Mouse (Mus musculus) Patski (cell line): ENCODE measurements at regions not wholly inside any gene's neighbourhood (a gene's known extent, or its start where the extent isn't known, plus 50 kb on each side); places are given as distances from the start of the nearest gene placed in this dataset.

Experiments used
- ATAC-seq: fragments of 100-300 bp; one replicate; pipeline ENCODE4 v1.8.0; 2021
- CTCF ChIA-PET: fragments of 350-600 bp; sonication (Branson Sonifier 250); formaldehyde crosslinking; loops from one replicate; lab custom pipeline; 2022; ENCODE audit warnings: inconsistent platforms; lab: Charles Lee
- POLR2A ChIA-PET: fragments of 350-600 bp; sonication (Branson Sonifier 250); formaldehyde crosslinking; loops from one replicate; lab custom pipeline; 2022; ENCODE audit warnings: antibody characterized with exemption, inconsistent platforms; lab: Charles Lee
- DNase-seq: peaks from one replicate; pipeline ENCODE4 v3.0.0-alpha.2; 2011; ENCODE audit warnings: low read depth, low spot score
- H3K27me3 ChIP-seq: fragments of 371-371 bp; one replicate; pipeline ENCODE4 v1.5.1; 2021
- CTCF ChIP-seq: fragments of 100-300 bp; IDR thresholded peaks from one replicate; pipeline ENCODE4 v1.5.1; 2021
- in situ Hi-C: fragments of 300-500 bp; cut with MboI; formaldehyde crosslinking; loops from 3 replicates; pipeline ENCODE4 v1.11.1; 2018; ENCODE audit warnings: low pct_unique_long_range_greater_than_20kb, mixed read lengths

GRCm38 (mm10) chr14:102906286-102906685 lies 76.2 kb downstream of the Kctd12 start:
- DNase-seq (no peak), ATAC-seq (no peak)
- peaks cover 8% of the 10 kb centered on the region for H3K27me3 ChIP-seq
- no peak for TF ChIP-seq CTCF
- POLR2A ChIA-PET, result no interaction called here
- CTCF ChIA-PET, result no interaction called here
- in situ Hi-C loops, result no loop called here

GRCm38 (mm10) chr14:102902906-102903305 lies 79.5 kb downstream of the Kctd12 start:
- ChIA-PET POLR2A (no interaction called here), CTCF (interaction anchor here (1.0 kb wide), 1 partner anchor 22 kb away, joined by 3 read pairs; no protein-coding TSS in a partner anchor)
- ATAC-seq (no peak), DNase-seq (no peak)
- H3K27me3 ChIP-seq, result peaks cover 3% of the 10 kb centered on the region
- no peak for TF ChIP-seq CTCF
- in situ Hi-C loops, result no loop called here

- in situ Hi-C loops, result no loop called here
- ChIA-PET CTCF (interaction anchor here (1.0 kb wide), 1 partner anchor 21 kb away, joined by 3 read pairs; no protein-coding TSS in a partner anchor), POLR2A (no interaction called here)
- DNase-seq, result no peak
- no peak for ATAC-seq
- H3K27me3 ChIP-seq, result peaks cover 3% of the 10 kb centered on the region
- no peak for TF ChIP-seq CTCF
Observed at GRCm38 (mm10) chr14:102902236-102902635, 80.2 kb downstream of the Kctd12 start.

GRCm38 (mm10) chr14:102898445-102898844 lies 84.0 kb downstream of the Kctd12 start:
- ATAC-seq, result no peak
- in situ Hi-C loops, result no loop called here
- H3K27me3 ChIP-seq, result no peaks in the 10 kb centered on the region
- CTCF ChIA-PET, result no interaction called here
- TF ChIP-seq CTCF, result no peak
- DNase-seq, result no peak
- POLR2A ChIA-PET, result no interaction called here

GRCm38 (mm10) chr14:102897039-102897438 lies 85.4 kb downstream of the Kctd12 start:
- no peak for ATAC-seq

GRCm38 (mm10) chr14:102896527-102896926 lies 85.9 kb downstream of the Kctd12 start:
- ATAC-seq (no peak), DNase-seq (no peak)
- H3K27me3 ChIP-seq, result no peaks in the 10 kb centered on the region
- ChIA-PET POLR2A (no interaction called here), CTCF (no interaction called here)
- in situ Hi-C loops, result no loop called here
- TF ChIP-seq CTCF, result no peak

More at GRCm38 (mm10) chr14:102897039-102897438, 85.4 kb downstream of the Kctd12 start:
- DNase-seq, result no peak
- ChIA-PET POLR2A (no interaction called here), CTCF (no interaction called here)
- in situ Hi-C loops, result no loop called here
- TF ChIP-seq CTCF, result no peak
- no peaks in the 10 kb centered on the region for H3K27me3 ChIP-seq

- H3K27me3 ChIP-seq, result no peaks in the 10 kb centered on the region
- in situ Hi-C loops, result no loop called here
- no peak for TF ChIP-seq CTCF
- POLR2A ChIA-PET, result no interaction called here
- no peak for ATAC-seq
- CTCF ChIA-PET, result no interaction called here
- no peak for DNase-seq
Observed at GRCm38 (mm10) chr14:102893241-102893640, 89.2 kb downstream of the Kctd12 start.

GRCm38 (mm10) chr14:102891552-102891951 lies 90.9 kb downstream of the Kctd12 start:
- ATAC-seq, result no peak
- DNase-seq, result no peak
- POLR2A ChIA-PET, result no interaction called here
- in situ Hi-C loops, result no loop called here
- CTCF ChIA-PET, result no interaction called here
- TF ChIP-seq CTCF, result no peak
- no peaks in the 10 kb centered on the region for H3K27me3 ChIP-seq

- POLR2A ChIA-PET, result no interaction called here
Observed at GRCm38 (mm10) chr14:102885240-102885598, 97.2 kb downstream of the Kctd12 start.

GRCm38 (mm10) chr14:102884539-102885239 lies 97.7 kb downstream of the Kctd12 start:
- peaks cover 4% of the 10 kb centered on the region for H3K27me3 ChIP-seq
- ATAC-seq (no peak), DNase-seq (no peak)
- CTCF ChIA-PET, result no interaction called here
- POLR2A ChIA-PET, result no interaction called here
- no peak for TF ChIP-seq CTCF
- in situ Hi-C loops, result no loop called here

More at GRCm38 (mm10) chr14:102885240-102885598, 97.2 kb downstream of the Kctd12 start:
- no peak for TF ChIP-seq CTCF
- in situ Hi-C loops, result no loop called here
- DNase-seq (no peak), ATAC-seq (no peak)
- peaks cover 4% of the 10 kb centered on the region for H3K27me3 ChIP-seq
- CTCF ChIA-PET, result no interaction called here

GRCm38 (mm10) chr14:102883344-102884122 lies 98.9 kb downstream of the Kctd12 start:
- DNase-seq (no peak), ATAC-seq (no peak)
- in situ Hi-C loops, result no loop called here
- peaks cover 4% of the 10 kb centered on the region for H3K27me3 ChIP-seq
- POLR2A ChIA-PET, result interaction anchor here (0.7 kb wide), 1 partner anchor 545 kb away, joined by 4 read pairs; no protein-coding TSS in a partner anchor
- CTCF ChIA-PET, result no interaction called here
- TF ChIP-seq CTCF, result no peak
